Mouse (Mus musculus) heart, postnatal 25 days (tissue): ENCODE results near the gene Jak2. TPM values are rescaled to one million over a fixed set of nuclear protein-coding genes. Genes with fewer than 3 reads are reported as not detected.

ENCODE experiments used
- DNase-seq: peaks from one replicate; pipeline ENCODE4 v3.0.0; 2022; ENCODE audit warnings: low spot score
- intact Hi-C: fragments of 180-260 bp; cut with DNase I; formaldehyde crosslinking; loops from one replicate; pipeline ENCODE4 v1.15.1; 2025
- total RNA-seq, 2 experiments: library from RNA; stranded (reverse); gene quantifications; 2 replicates each; pipeline ENCODE4 v1.2.3; 2021

Jak2 gene
- total RNA-seq, 2 experiments from 2014 or later = 16.6 to 17.7 TPM

DNA sequence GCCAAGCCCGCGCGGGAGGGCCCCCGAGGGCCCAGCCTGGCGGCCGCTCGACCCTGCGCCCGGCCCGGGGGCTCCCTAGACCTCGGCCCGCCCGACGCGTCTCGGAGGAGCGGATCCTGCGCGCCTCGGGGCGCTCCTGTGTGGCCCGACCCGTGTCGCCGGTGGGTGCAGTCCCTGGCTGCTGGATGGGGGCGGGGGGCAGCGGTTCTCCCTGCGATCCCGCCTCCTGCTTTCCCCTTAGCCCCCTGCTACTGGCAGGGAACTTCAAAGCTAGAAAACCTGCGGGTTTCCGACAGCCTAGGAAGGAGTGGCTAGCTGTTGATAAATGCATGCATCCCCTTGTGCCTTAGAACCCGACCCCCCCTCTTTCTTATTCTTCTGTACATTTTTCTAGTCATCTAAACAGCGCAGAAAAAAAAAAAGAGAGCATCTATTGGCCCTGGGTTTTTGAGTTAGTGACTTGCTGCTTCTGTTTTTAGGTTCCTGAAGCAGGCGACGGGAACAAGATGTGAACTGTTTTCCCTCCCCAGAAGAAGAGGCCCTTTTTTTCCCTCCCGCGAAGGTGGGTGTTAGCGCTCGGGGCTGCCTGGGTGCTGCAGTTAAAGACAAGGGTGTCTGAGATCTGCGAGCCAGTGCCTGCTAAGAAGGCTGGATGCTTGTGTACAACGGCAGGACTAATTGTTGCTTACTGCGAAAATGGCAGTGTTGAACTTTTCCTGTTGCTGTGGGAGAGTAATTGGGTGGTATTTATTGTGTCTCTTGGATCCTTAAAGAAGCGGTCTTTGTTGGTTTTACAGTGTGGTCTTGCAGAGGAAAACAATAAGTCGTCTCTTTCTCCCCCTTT lies 552 bp downstream of the Jak2 start:
- intact Hi-C loops = loop anchor here (2.0 to 5.0 kb wide), 7 partner anchors 110 to 475 kb away; partner anchors contain the start of genes Ak3, Cdc37l1 and Rcl1
- DNase-seq = no peak

DNA sequence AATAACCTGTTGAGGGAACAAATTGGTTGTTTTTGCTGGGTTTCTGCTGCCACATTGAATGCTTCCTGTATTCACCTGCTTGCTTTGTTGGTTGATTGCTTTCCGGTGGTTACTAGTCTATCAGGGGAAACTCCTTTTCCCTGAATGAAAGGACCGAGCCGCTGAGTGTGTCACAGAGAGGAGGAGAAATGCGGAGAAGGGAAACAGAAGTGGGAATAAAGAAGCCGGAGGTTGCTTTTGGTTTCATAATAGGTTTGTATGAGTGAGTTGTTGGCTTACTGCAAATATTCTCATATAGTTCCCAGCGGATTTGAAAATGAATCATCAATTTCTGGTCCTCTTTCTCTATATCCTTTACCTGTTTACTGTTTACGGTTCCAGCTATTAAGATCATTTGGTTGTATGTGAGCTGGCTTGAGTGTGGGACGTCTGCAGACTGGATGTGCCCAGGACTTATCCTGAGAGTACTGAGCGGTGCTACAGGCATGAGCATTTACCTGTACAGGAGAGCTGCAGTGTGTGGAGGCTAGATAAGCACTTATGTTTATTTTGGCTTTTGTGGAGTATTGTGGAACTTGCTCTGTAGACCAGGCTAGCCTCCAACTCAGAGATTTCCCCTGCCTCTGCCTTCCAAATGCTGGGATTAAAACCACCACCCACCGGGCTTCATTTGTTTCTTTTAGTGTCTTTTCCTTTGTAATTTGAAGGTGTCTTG lies 1.4 kb downstream of the Jak2 start:
- intact Hi-C loops = loop anchor here (2.0 to 5.0 kb wide), 7 partner anchors 109 to 476 kb away; partner anchors contain the start of genes Ak3, Cdc37l1 and Rcl1
- DNase-seq = no peak

GRCm38 (mm10) chr19:29253728-29254127 lies 2.1 kb downstream of the Jak2 start:
- DNase-seq = peak; percentile 58
- intact Hi-C loops = loop anchor here (2.0 to 5.0 kb wide), 7 partner anchors 109 to 476 kb away; partner anchors contain the start of genes Ak3, Cdc37l1 and Rcl1

DNA sequence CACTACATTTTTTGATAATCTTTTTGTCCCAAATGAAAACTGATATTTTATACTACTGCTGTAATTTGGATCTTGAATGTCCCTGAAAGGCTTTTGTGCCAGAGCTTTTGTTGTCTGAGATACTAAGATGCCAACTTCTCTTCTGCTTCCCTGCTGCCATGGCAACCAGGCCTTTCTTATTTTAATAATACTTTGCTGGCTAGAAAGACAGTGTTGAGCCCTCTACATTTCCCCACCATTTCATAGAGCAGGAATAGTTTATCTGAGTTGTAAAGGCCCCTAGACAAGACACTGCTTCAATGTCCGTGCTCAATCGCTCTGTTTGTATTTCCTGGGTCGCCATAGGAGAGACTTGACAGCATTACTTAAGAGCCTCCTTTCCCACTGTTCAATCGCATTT lies 3.0 kb downstream of the Jak2 start:
- DNase-seq = no peak
- intact Hi-C loops = loop anchor here (5.0 kb wide), 6 partner anchors 108 to 477 kb away; partner anchors contain the start of genes Ak3, Cdc37l1 and Rcl1

DNA sequence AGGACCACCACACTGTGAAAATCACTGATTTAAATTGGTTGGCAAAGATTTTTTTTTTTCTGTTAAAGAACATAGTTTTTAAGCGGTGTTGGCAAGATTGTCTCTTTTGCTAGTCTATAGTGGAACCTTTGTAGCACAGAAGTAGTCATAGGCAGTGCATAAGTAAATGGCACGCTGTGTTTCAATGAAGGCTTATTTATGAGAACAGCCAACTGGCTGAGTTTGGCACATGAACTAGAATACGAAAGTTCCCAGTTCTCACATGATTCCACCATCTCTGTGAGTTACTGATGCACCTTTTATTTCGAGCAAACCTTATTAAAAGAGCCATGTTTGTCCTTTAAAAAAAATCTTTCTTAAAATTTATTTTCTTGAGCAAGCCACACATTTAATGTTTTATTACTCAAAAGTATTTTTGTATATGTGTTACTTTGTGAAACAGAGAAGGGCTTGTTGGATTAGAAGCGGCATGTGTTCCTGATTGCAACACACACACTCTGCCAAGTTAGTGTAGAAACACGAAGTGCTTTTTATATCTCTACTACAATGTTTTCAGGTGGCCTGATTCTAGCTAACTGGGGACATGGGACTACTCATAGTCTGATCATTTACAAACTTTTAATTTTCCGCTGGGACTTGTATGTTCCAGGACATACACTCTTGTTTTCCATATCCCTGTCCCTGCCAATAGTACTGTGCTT lies 3.8 kb downstream of the Jak2 start:
- intact Hi-C loops = no loop called here
- no peak for DNase-seq

- intact Hi-C loops = no loop called here
Observed at GRCm38 (mm10) chr19:29261638-29262037, 10.0 kb downstream of the Jak2 start.

GRCm38 (mm10) chr19:29263492-29263891 lies 11.9 kb downstream of the Jak2 start:
- DNase-seq = no peak
- intact Hi-C loops = no loop called here

More at GRCm38 (mm10) chr19:29261638-29262037, 10.0 kb downstream of the Jak2 start:
- DNase-seq = no peak

DNA sequence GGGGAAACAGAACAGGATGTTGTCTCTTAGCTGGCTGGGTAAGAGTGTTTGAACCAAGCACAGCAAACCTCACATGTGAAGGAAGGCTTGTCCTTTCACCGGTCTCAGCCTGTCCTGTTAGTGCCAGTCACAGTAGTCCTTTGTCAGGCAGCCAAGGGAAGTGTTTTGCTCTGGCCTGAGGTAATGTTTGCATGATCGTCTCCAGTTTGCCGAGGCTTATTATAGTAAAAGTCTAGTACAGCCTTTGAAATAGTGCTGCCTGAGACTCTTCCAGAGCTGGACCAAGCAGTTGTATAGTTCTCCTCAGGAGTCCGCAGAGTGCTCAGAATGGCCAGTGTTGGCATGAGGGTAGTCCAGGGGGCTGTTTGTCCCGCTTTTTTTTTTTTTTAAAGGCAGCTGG lies 13.9 kb downstream of the Jak2 start:
- intact Hi-C loops = no loop called here
- DNase-seq = peak; percentile 31

GRCm38 (mm10) chr19:29267075-29267868 lies 15.6 kb downstream of the Jak2 start:
- intact Hi-C loops = no loop called here
- DNase-seq = no peak

DNA sequence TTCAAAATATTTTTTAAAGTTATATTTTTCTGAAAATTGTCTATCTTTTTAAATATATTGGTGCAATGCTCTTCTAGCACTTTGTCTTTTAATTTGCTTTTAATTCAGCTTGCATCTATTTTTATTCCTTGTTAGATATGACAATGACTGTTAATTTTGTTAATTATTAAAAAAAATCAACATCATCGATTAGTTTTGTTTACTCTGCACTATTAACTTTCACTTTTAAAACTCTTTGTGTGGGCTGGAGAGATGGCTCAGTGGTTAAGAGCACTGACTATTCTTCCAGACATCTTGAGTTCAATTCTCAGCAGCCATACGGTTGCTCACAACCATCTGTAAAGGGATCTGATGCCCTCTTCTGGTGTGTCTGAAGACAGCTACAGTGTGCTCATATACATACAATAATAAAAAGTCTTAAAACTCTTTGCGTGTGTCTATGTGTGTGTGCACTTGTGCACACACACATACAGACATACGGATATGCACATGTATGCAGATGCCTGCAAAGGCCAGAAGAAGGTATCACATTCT lies 17.2 kb downstream of the Jak2 start:
- intact Hi-C loops = no loop called here
- DNase-seq = no peak

- intact Hi-C loops = loop anchor here (5.0 kb wide), 1 partner anchor 208 kb away; no protein-coding TSS in a partner anchor
Observed at GRCm38 (mm10) chr19:29270226-29270625, 18.6 kb downstream of the Jak2 start.

GRCm38 (mm10) chr19:29271147-29271578 lies 19.5 kb downstream of the Jak2 start:
- intact Hi-C loops = loop anchor here (5.0 kb wide), 1 partner anchor 209 kb away; no protein-coding TSS in a partner anchor
- DNase-seq = peak; percentile 23

More at GRCm38 (mm10) chr19:29270226-29270625, 18.6 kb downstream of the Jak2 start:
- DNase-seq = no peak

- intact Hi-C loops = loop anchor here (5.0 kb wide), 1 partner anchor 210 kb away; no protein-coding TSS in a partner anchor
- DNase-seq = no peak
Observed at GRCm38 (mm10) chr19:29272011-29272809, 20.6 kb downstream of the Jak2 start.

DNA sequence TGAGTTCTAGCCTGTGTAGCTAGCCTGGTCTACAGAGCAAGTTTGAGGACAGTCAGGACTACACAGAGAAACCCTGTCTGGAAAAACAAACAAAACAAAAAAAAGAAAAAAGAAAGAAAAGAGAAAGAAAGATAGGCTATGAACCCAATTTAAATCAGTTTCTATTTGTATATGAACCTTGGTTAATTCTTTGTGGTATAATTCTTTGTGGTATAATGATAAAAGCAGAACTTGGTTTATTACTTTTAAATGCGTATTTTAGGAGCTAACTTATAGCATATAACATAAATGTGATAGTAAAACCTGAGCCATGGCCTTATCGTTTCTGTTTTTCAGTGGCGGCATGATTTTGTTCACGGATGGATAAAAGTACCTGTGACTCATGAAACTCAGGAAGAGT lies 24.8 kb downstream of the Jak2 start:
- no peak for DNase-seq
- intact Hi-C loops = no loop called here

DNA sequence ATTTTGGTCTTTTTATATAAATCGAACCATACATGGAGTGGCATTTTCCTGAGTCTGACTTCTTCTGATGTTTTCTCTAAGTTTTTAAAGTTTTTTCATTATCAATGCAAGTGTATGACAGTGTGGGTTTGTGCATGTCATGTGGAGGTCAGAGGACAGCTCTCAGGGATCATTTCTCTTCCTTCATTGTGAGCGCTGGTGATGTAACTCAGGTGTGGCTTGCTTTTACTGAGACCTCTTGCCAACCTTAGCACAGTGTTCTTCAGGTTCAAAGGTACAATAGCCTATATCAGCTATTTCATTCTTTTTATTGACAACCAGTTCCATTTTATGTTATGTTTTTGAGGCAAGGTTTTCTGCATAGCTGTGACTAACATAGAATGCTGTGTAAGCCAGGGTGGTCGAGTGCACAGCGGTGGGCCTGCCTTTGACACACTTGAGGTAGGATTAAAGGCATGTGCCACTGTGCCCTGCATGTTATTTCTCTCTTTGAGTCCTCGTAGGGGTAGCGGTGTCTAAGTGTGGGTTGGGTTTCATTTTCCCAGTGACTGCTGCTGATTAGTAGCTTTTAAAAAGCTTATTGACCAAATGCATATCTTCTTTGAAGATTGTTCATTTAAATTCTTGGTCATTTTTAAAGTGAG lies 27.4 kb downstream of the Jak2 start:
- intact Hi-C loops = no loop called here
- DNase-seq = no peak

DNA sequence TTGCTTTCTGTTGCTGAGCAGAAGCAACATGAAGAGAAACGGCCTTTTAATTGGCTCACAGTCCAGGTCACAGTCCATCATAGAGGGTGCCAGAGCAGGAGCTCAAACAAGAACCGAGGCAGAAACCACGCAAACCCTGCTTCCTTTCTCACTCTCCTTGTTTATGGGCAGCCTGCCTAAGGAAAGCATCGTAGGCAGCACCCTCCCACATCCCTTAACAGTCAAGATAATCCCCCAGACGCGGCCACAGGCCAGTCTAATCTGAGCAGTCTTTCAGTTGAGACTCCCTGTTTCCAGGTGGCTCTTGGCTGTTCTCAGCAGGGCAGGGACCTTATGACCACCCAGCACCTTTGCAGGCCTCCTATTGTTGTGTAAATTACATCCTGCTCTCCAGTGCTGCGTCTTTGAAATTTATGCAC lies 33.8 kb downstream of the Jak2 start:
- intact Hi-C loops = no loop called here
- no peak for DNase-seq

- DNase-seq = no peak
- intact Hi-C loops = no loop called here
Observed at GRCm38 (mm10) chr19:29287863-29288262, 36.2 kb downstream of the Jak2 start.

GRCm38 (mm10) chr19:29291532-29291931 lies 39.9 kb downstream of the Jak2 start:
- intact Hi-C loops = no loop called here
- DNase-seq = no peak
